Mouse (Mus musculus) lung, postnatal 14 days (tissue): ENCODE results near the gene Tmem170.
"Not testable (repeated sequence)": the region's sequence is repeated elsewhere in the genome, so short reads cannot be mapped to it uniquely, and the experiment has no call there.

Experiments
- DNase-seq: peaks from one replicate; pipeline ENCODE4 v3.0.0; 2021

Tmem170 gene

GRCm38 (mm10) chr8:111871278-111871677 lies 5.3 kb downstream of the Tmem170 start:
- DNase-seq, result no peak

GRCm38 (mm10) chr8:111870379-111870778 lies 6.2 kb downstream of the Tmem170 start:
- no peak for DNase-seq

GRCm38 (mm10) chr8:111868664-111869063 lies 7.9 kb downstream of the Tmem170 start:
- DNase-seq, result no peak

- peak; percentile 27 for DNase-seq
These were observed 10.7 kb downstream of the Tmem170 start for GRCm38 (mm10) chr8:111865857-111866256.

GRCm38 (mm10) chr8:111865130-111865852 lies 11.3 kb downstream of the Tmem170 start:
- no peak for DNase-seq

GRCm38 (mm10) chr8:111864648-111865047 lies 11.9 kb downstream of the Tmem170 start:
- no peak for DNase-seq

GRCm38 (mm10) chr8:111863280-111863679 lies 13.3 kb downstream of the Tmem170 start:
- DNase-seq, result no peak

- no peak for DNase-seq
These were observed 20.6 kb downstream of the Tmem170 start for GRCm38 (mm10) chr8:111855977-111856376.

- peak; percentile 96 for DNase-seq
These were observed 22.6 kb downstream of the Tmem170 start, which contains the start of gene Cfdp1 for GRCm38 (mm10) chr8:111853861-111854501. TSS of gene Cfdp1 (minus strand) at chr8:111854291.

- DNase-seq, result not testable (repeated sequence)
These were observed 23.3 kb downstream of the Tmem170 start for GRCm38 (mm10) chr8:111853219-111853618.

- no peak for DNase-seq
These were observed 29.8 kb downstream of the Tmem170 start for GRCm38 (mm10) chr8:111846746-111847145.

- DNase-seq, result peak; percentile 25
These were observed 41.0 kb downstream of the Tmem170 start for GRCm38 (mm10) chr8:111835540-111835939.

- no peak for DNase-seq
These were observed 42.5 kb downstream of the Tmem170 start for GRCm38 (mm10) chr8:111834011-111834410.

GRCm38 (mm10) chr8:111832983-111833382 lies 43.6 kb downstream of the Tmem170 start:
- no peak for DNase-seq

GRCm38 (mm10) chr8:111831996-111832395 lies 44.6 kb downstream of the Tmem170 start:
- no peak for DNase-seq

GRCm38 (mm10) chr8:111828595-111828994 lies 48.0 kb downstream of the Tmem170 start:
- DNase-seq, result no peak

- peak; percentile 60 for DNase-seq
These were observed 51.3 kb downstream of the Tmem170 start for GRCm38 (mm10) chr8:111825219-111825618.

- no peak for DNase-seq
These were observed 52.2 kb downstream of the Tmem170 start for GRCm38 (mm10) chr8:111824334-111824733.

- peak; percentile 37 for DNase-seq
These were observed 55.4 kb downstream of the Tmem170 start for GRCm38 (mm10) chr8:111821199-111821598.

GRCm38 (mm10) chr8:111820691-111821090 lies 55.9 kb downstream of the Tmem170 start:
- no peak for DNase-seq

- DNase-seq, result no peak
These were observed 56.5 kb downstream of the Tmem170 start for GRCm38 (mm10) chr8:111820018-111820417.

- no peak for DNase-seq
These were observed 58.0 kb downstream of the Tmem170 start for GRCm38 (mm10) chr8:111818556-111818955.

- no peak for DNase-seq
These were observed 61.5 kb downstream of the Tmem170 start for GRCm38 (mm10) chr8:111815078-111815477.

- no peak for DNase-seq
These were observed 62.7 kb downstream of the Tmem170 start for GRCm38 (mm10) chr8:111813818-111814217.
